Mouse (Mus musculus): ENCODE measurements around the gene Lbh. TPM values are rescaled to one million over a fixed set of nuclear protein-coding genes. Genes with fewer than 3 reads are reported as not detected.

Gene Lbh
- polyA plus RNA-seq, 1 experiment from 2014 or later: 7.6 TPM

- no peak for ATAC-seq
- 80% methylated on average over 7 of the region's 7 CpGs for WGBS
These were observed 52.6 kb downstream of the Lbh start for GRCm38 (mm10) chr17:72970631-72971161.

GRCm38 (mm10) chr17:72973041-72973440, 54.9 kb downstream of the Lbh start:
- Histone ChIP-seq H3K4me1 (ENCODE audit: control insufficient read depth, insufficient read depth, low read length) (peaks cover 16% of the 10 kb centered on the region; the same call in 1 of the 2 replicates), H3K27me3 (replicated peaks; ENCODE audit: control insufficient read depth, insufficient read depth, low read length) (no peaks in the 10 kb centered on the region), H3K27ac (ENCODE audit: low read length) (no peak overlapping the region), H3K4me2 (ENCODE audit: low read depth, low read length) (no peak overlapping the region), H3K36me3 (ENCODE audit: control insufficient read depth, insufficient read depth, low read length) (no peaks in the 10 kb centered on the region), H3K9me3 (ENCODE audit: control insufficient read depth, low read length) (no peaks in the 10 kb centered on the region), H3K9ac (ENCODE audit: low read depth, low read length) (no peak overlapping the region), H3K4me3 (ENCODE audit: low read length) (no peak overlapping the region)
- WGBS: 90% methylated on average over 5 of the region's 5 CpGs
- ATAC-seq: no peak

More at GRCm38 (mm10) chr17:72970631-72971161, 52.6 kb downstream of the Lbh start:
- Histone ChIP-seq H3K9ac (ENCODE audit: low read depth, low read length) (no peak overlapping the region), H3K36me3 (ENCODE audit: control insufficient read depth, insufficient read depth, low read length) (no peaks in the 10 kb centered on the region), H3K9me3 (ENCODE audit: control insufficient read depth, low read length) (no peaks in the 10 kb centered on the region), H3K4me1 (ENCODE audit: control insufficient read depth, insufficient read depth, low read length) (peaks cover 5% of the 10 kb centered on the region; the same call in 1 of the 2 replicates), H3K4me3 (ENCODE audit: low read length) (no peak overlapping the region), H3K27ac (ENCODE audit: low read length) (no peak overlapping the region), H3K4me2 (ENCODE audit: low read depth, low read length) (no peak overlapping the region), H3K27me3 (replicated peaks; ENCODE audit: control insufficient read depth, insufficient read depth, low read length) (no peaks in the 10 kb centered on the region)

DNA sequence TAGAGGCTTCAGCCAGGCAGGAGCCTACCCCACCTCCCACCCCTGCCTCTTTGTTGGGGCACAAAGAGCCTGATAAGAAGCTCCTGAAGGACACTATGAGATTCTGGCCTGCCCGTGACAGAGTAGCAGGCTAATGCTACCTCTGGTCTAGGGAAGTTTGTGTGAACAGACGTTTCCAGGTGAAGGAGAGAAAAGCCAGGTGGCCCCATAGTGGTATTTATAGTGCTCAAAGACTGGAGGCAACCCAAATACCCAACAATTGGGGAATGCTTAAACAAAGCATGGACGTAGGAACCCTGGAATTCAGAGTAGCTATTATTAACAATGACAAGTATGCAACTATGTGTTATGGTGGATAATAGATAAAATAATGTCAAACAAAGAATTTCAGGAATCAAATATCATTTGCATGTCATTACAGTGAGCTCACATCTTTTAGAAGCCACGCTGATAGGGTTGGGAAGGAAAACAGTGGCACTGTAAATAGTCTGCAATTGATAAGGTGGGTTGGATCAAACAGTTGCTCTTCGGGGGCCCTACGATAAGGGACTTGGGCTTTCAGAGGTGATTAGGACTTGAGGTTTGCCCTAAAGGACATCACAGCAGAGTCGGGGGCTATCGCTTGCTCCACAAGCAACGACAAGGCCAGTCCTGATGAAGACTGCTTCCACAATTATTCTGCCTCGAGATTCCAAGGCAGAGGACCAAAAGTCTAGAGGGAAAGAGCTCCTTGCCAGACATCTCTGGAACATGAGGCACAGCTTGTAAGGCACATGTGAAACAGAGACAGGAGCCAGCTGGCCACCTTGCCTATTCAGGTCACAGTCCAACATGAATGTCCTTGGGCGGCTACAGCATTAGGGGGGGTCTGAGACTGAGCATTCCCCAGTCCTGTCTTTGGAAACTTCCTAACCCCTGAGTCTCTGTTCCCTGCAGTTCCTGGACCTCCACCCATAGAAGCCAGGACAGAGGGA, 58.4 kb downstream of the Lbh start:
- 57% methylated on average over 11 of the region's 11 CpGs for WGBS
- H3K36me3 ChIP-seq (ENCODE audit: control insufficient read depth, insufficient read depth, low read length): no peaks in the 10 kb centered on the region
- no peak overlapping the region for H3K4me2 ChIP-seq (ENCODE audit: low read depth, low read length)
- 0 out of 2 replicates have a peak, but pooled peaks have one; percentile 38 for ATAC-seq
- H3K27ac ChIP-seq (ENCODE audit: low read length): no peak overlapping the region
- H3K9me3 ChIP-seq (ENCODE audit: control insufficient read depth, low read length): no peaks in the 10 kb centered on the region
- no peak overlapping the region for H3K4me3 ChIP-seq (ENCODE audit: low read length)
- H3K27me3 ChIP-seq (replicated peaks; ENCODE audit: control insufficient read depth, insufficient read depth, low read length): no peaks in the 10 kb centered on the region
- peaks cover 16% of the 10 kb centered on the region; the same call in 1 of the 2 replicates for H3K4me1 ChIP-seq (ENCODE audit: control insufficient read depth, insufficient read depth, low read length)
- no peak overlapping the region for H3K9ac ChIP-seq (ENCODE audit: low read depth, low read length)

GRCm38 (mm10) chr17:72977616-72978015, 59.5 kb downstream of the Lbh start:
- no peak overlapping the region for H3K4me3 ChIP-seq (ENCODE audit: low read length)
- no peak overlapping the region for H3K27ac ChIP-seq (ENCODE audit: low read length)
- peaks cover 16% of the 10 kb centered on the region; the same call in 1 of the 2 replicates for H3K4me1 ChIP-seq (ENCODE audit: control insufficient read depth, insufficient read depth, low read length)
- no peak overlapping the region for H3K9ac ChIP-seq (ENCODE audit: low read depth, low read length)
- H3K4me2 ChIP-seq (ENCODE audit: low read depth, low read length): no peak overlapping the region
- 76% methylated on average over 1 of the region's 1 CpGs for WGBS
- H3K27me3 ChIP-seq (replicated peaks; ENCODE audit: control insufficient read depth, insufficient read depth, low read length): no peaks in the 10 kb centered on the region
- peak; percentile 46 for ATAC-seq
- no peaks in the 10 kb centered on the region for H3K36me3 ChIP-seq (ENCODE audit: control insufficient read depth, insufficient read depth, low read length)
- H3K9me3 ChIP-seq (ENCODE audit: control insufficient read depth, low read length): no peaks in the 10 kb centered on the region

GRCm38 (mm10) chr17:72982156-72982555, 64.1 kb downstream of the Lbh start:
- Histone ChIP-seq H3K27ac (ENCODE audit: low read length) (no peak overlapping the region), H3K4me3 (ENCODE audit: low read length) (no peak overlapping the region), H3K4me2 (ENCODE audit: low read depth, low read length) (no peak overlapping the region), H3K9me3 (ENCODE audit: control insufficient read depth, low read length) (no peaks in the 10 kb centered on the region), H3K9ac (ENCODE audit: low read depth, low read length) (no peak overlapping the region), H3K36me3 (ENCODE audit: control insufficient read depth, insufficient read depth, low read length) (no peaks in the 10 kb centered on the region), H3K4me1 (ENCODE audit: control insufficient read depth, insufficient read depth, low read length) (peaks cover 6% of the 10 kb centered on the region; the same call in 1 of the 2 replicates), H3K27me3 (replicated peaks; ENCODE audit: control insufficient read depth, insufficient read depth, low read length) (no peaks in the 10 kb centered on the region)
- 83% methylated on average over 6 of the region's 6 CpGs for WGBS
- ATAC-seq: no peak

GRCm38 (mm10) chr17:72983471-72983870, 65.4 kb downstream of the Lbh start:
- H3K4me2 ChIP-seq (ENCODE audit: low read depth, low read length): no peak overlapping the region
- no peak overlapping the region for H3K9ac ChIP-seq (ENCODE audit: low read depth, low read length)
- H3K27me3 ChIP-seq (replicated peaks; ENCODE audit: control insufficient read depth, insufficient read depth, low read length): no peaks in the 10 kb centered on the region
- no peaks in the 10 kb centered on the region for H3K4me1 ChIP-seq (ENCODE audit: control insufficient read depth, insufficient read depth, low read length)
- no peak overlapping the region for H3K27ac ChIP-seq (ENCODE audit: low read length)
- H3K4me3 ChIP-seq (ENCODE audit: low read length): no peak overlapping the region
- no peaks in the 10 kb centered on the region for H3K36me3 ChIP-seq (ENCODE audit: control insufficient read depth, insufficient read depth, low read length)
- no peaks in the 10 kb centered on the region for H3K9me3 ChIP-seq (ENCODE audit: control insufficient read depth, low read length)
- 91% methylated on average over 7 of the region's 7 CpGs for WGBS
- ATAC-seq: no peak

- Histone ChIP-seq H3K9ac (ENCODE audit: low read depth, low read length) (no peak overlapping the region), H3K4me3 (ENCODE audit: low read length) (no peak overlapping the region), H3K4me1 (ENCODE audit: control insufficient read depth, insufficient read depth, low read length) (no peaks in the 10 kb centered on the region), H3K4me2 (ENCODE audit: low read depth, low read length) (no peak overlapping the region), H3K27ac (ENCODE audit: low read length) (no peak overlapping the region), H3K27me3 (replicated peaks; ENCODE audit: control insufficient read depth, insufficient read depth, low read length) (no peaks in the 10 kb centered on the region), H3K36me3 (ENCODE audit: control insufficient read depth, insufficient read depth, low read length) (no peaks in the 10 kb centered on the region), H3K9me3 (ENCODE audit: control insufficient read depth, low read length) (no peaks in the 10 kb centered on the region)
- ATAC-seq: no peak
- 76% methylated on average over 6 of the region's 6 CpGs for WGBS
These were observed 70.9 kb downstream of the Lbh start for GRCm38 (mm10) chr17:72989025-72989424.

Other genes with a start within 250 kb of the Lbh start
- gene Ypel5, start 81.9 kb upstream of the Lbh start, polyA plus RNA-seq (2015; fragmentation: Nextera tagmentation; extraction: Ambion mirVana): 37.4 and 43.2 TPM in 2 replicates
- 31.6 and 42.0 TPM in 2 replicates for gene Lclat1, start 189.7 kb downstream of the Lbh start, polyA plus RNA-seq (2015; fragmentation: Nextera tagmentation; extraction: Ambion mirVana)

Measured in intestine, embryonic 16.5 days (tissue).